Mouse (Mus musculus): ENCODE measurements at regions not wholly inside any gene's neighbourhood (a gene's known extent, or its start where the extent isn't known, plus 50 kb on each side); places are given as distances from the start of the nearest gene placed in this dataset.

- no peak for DNase-seq (ENCODE audit: low spot score in 2 of 2)
Measured at GRCm38 (mm10) chr4:9132982-9133625, 894.3 kb upstream of the Car8 start.

GRCm38 (mm10) chr4:9132356-9132755 lies 893.5 kb upstream of the Car8 start:
- no peak for DNase-seq (ENCODE audit: low spot score in 2 of 2)

- no peak for DNase-seq (ENCODE audit: low spot score in 2 of 2)
Measured at GRCm38 (mm10) chr4:9131610-9132009, 892.8 kb upstream of the Car8 start.

DNA sequence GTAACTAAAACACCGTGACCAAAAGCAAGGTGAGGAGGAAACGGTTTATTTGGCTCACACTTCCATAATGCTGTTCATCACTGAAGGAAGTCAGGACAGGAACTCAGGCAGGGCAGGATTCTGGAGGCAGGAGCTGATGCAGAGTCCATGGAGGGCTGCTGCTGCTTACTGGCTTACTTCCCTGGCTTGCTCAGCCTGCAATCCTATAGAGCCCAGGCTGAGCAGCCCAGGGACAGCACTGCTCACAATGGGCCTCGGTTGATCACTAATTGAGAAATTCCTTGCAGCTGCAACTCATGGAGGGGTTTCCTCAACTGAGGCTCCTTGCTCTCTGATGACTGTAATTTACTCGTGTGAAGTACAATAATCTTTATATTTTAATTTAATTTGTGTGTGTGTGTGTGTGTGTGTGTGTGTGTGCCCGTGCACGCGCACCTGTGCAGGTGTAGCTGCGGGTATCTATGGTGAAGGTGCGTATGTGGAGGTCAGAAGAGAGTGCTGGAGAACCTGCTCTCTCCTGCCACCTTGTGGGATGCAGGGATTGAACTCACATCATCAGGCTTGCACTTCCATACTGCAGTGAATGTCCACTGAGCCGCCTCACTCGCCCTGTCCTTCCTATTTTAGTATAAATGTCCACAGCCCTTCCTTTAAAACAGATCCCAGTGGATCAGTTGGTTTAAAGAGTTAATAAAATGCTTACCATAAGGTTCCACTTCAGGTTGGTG lies 886.6 kb upstream of the Car8 start:
- DNase-seq (ENCODE audit: low spot score in 2 of 2) = no peak

DNA sequence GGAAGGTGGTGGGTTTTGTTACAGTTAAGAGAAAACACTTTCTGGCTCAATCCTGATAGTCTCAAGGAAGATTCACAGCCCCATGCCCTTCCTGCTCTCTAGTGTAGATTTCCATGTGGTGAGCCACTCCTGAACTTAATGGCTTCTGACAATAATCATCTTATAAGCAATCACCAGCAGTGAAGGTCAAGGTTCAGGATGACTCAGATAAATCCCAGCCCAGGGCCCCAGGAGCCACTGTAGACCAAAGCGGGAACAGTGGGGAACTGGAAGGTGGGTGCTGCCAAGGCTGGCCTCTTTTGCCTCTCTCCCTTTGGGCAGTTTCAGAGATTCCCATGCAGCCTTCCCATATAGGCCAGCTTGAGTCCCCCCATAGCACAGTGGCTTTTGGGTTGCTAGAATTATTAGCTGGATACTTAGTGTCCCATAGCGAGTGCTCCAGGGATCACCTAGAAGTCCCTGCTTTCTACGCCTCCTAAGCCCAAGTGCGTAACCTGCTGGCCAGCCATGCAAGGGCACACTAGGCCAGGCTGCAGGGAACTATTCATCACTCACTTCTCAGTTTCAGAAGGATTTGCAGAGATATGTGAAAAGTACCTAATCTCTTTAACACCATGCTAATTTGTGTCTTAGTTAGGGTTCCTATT lies 885.9 kb upstream of the Car8 start:
- no peak for DNase-seq (ENCODE audit: low spot score in 2 of 2)

DNA sequence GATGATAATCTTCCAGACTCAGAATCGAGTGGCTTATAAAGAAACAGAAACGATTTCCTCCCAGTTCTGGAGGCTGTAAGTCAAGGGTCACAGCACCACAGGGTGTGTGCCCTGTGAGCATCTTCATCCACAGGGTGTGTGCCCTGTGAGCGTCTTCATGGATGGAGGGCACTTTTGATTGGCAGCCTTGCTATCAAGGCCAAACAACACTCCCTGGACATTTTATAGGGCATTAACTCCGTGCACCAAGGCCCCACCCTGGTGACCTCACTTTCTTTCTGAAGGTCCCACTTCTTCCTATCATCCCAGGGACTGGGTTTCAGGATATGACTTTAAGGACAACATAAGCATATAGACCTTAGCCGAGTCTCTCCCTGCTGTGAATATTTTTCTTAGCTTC lies 885.3 kb upstream of the Car8 start:
- no peak for DNase-seq (ENCODE audit: low spot score in 2 of 2)

DNA sequence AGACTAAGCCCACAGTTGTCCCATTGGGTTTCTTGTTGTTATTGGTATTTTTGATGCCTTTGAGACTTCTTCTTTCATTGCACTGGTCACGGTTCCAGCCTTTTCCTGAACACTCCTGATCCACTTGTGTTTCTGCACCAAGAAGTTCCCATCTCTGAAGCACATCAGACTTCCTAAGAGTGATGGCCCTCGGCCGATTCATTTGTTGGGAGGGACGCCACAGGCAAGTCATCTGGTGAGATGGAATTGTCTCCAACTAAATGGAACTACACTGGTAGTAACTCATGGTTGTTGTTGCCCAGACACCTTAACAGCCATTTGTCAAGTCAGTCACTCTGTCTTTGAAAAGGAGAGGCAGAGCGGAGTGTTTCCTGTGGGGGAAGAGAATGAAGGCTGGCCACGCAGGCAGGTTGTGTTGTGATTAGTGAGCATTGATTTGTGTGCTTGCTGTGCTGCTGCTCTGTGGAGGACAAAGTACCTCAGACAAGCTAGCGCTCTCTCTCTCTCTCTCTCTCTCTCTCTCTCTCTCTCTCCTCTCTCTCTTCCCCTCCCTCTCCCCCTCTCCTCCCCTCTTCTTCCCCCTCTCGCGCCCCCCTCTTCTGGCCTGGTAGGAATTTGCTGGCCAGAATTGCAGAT lies 884.7 kb upstream of the Car8 start:
- DNase-seq (ENCODE audit: low spot score in 2 of 2) = no peak

DNA sequence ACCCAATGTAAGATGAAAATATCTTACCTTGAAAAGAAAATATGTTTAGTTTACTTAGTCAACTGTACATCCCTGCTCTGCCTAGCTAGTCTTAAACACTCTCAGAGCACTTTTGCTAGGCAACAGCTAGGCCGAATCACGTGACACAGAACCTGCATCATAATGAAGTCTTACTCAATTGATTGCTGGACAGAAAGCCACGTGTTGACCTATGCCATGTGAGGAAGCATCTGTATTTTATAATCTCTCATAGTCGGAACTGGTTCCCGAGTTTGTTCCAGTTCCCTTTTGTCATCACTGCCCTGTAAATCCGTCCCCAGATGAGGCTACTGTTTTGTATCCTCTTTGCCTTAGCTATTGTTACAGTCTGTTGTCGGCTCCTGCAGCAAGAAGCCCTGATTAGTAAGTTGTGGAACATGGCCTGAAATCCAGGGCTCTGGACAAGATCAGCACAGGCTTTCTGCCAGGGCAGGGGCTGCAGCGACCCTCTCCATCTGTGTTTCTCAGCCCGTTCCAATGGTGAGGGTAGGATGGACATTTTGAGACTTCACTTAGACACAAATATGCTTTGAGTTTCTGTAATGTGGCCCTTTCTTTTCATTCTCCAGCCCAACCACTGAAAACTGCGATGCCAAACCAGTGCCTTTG lies 883.9 kb upstream of the Car8 start:
- DNase-seq (ENCODE audit: low spot score in 2 of 2) = no peak

- no peak for DNase-seq (ENCODE audit: low spot score in 2 of 2)
Measured at GRCm38 (mm10) chr4:9116955-9117647, 878.3 kb upstream of the Car8 start.

- DNase-seq (ENCODE audit: low spot score in 2 of 2) = no peak
Measured at GRCm38 (mm10) chr4:9115874-9116273, 877.0 kb upstream of the Car8 start.

GRCm38 (mm10) chr4:9113982-9114381 lies 875.1 kb upstream of the Car8 start:
- no peak for DNase-seq (ENCODE audit: low spot score in 2 of 2)

DNA sequence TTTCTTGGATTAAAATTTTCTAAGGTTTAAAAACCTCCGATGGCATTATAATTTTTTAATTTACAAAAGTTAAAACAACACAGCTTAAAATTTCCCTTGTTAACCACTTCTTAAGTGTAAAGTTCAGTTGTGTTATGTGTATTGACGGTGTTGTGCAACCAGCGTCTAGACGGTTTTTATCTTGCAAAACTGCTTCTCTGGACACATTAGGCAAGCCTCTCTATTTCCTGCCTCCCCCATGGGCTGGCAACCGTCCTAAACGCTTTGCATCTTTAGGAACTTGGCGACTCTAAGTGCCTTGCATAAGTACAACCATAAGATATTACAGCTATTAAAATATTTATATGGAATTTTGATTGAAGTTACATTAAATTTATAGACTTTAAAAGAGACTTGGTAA lies 871.5 kb upstream of the Car8 start:
- DNase-seq (ENCODE audit: low spot score in 2 of 2) = no peak

- DNase-seq (ENCODE audit: low spot score in 2 of 2) = no peak
Measured at GRCm38 (mm10) chr4:9107295-9107694, 868.5 kb upstream of the Car8 start.

- no peak for DNase-seq (ENCODE audit: low spot score in 2 of 2)
Measured at GRCm38 (mm10) chr4:9106778-9107177, 867.9 kb upstream of the Car8 start.

DNA sequence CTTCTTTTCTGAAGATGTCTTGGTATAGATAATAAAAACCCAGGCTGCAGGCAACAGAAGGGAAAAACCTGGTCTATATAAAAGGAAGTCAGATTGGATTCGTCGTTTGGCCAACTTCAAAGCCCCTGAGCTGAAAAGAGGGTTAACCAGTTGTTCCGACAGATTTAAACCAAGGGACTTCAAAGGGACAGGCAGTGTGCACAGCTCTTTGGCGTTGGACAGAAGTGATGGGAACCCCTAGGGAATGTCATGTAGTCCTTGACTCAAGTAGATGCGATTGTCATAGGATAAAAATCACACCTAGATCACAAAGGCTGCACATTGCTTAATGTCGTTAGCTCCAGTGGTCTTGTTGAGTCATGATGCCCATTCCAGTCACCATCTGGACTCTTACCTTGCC lies 865.8 kb upstream of the Car8 start:
- no peak for DNase-seq (ENCODE audit: low spot score in 2 of 2)

- DNase-seq (ENCODE audit: low spot score in 2 of 2) = no peak
Measured at GRCm38 (mm10) chr4:9103958-9104357, 865.1 kb upstream of the Car8 start.

DNA sequence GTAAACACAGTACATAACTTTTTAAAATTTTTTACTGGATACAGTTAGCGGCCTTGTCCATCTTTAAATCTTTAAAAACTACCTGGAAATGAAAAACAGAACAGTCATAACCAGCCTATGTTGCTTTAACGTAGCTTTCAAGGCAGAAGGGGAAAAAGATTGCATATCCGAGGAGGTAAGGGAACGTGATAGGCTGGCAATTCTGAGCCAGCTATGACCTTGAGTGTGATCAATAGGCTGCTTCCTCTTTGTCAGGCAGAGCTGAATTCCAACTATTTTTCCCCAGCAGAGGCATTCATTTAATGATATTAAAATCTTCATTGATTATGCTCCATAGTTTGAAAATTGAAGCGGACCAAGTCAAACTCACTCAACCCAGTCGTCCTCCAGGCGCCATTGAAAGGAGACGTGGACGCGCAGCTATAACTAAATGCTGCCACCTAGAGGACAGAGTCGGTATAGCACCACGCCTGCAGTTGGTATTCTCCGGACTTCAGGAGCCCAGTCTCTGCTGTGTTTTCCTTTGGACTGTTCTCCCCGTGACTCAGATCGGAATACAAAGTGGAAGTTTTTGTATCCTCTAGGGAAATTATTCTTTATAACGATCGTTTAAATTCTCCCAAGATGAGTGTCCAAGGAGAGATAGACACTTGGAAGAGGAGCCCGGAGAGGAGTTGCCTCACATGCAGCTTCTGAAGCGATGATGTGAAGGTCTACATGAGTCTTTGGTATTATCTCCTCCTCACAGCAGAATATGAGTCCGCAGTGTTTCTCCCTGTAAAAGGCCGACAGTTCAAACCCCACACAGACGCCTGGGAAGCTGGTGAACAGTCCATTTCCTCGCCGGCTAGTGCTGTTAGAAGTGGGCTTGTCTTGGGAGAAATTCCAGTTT lies 858.2 kb upstream of the Car8 start:
- DNase-seq (ENCODE audit: low spot score in 2 of 2) = peak; percentile 50 to 80

- DNase-seq (ENCODE audit: low spot score in 2 of 2) = no peak
Measured at GRCm38 (mm10) chr4:9096274-9096673, 857.4 kb upstream of the Car8 start.

- peak; percentile 29 to 54 for DNase-seq (ENCODE audit: low spot score in 2 of 2)
Measured at GRCm38 (mm10) chr4:9095646-9096045, 856.8 kb upstream of the Car8 start.

GRCm38 (mm10) chr4:9094522-9094921 lies 855.7 kb upstream of the Car8 start:
- DNase-seq (ENCODE audit: low spot score in 2 of 2) = no peak

GRCm38 (mm10) chr4:9094076-9094475 lies 855.2 kb upstream of the Car8 start:
- no peak for DNase-seq (ENCODE audit: low spot score in 2 of 2)
